Mouse (Mus musculus): Measurements from ENCODE around the gene Wdr13. TPM values are rescaled to one million over a fixed set of nuclear protein-coding genes. Genes with fewer than 3 reads are reported as not detected.

Wdr13 gene
- total and polyA plus RNA-seq, 3 experiments = 29.6 to 46.8 TPM; not detected in 1

DNA sequence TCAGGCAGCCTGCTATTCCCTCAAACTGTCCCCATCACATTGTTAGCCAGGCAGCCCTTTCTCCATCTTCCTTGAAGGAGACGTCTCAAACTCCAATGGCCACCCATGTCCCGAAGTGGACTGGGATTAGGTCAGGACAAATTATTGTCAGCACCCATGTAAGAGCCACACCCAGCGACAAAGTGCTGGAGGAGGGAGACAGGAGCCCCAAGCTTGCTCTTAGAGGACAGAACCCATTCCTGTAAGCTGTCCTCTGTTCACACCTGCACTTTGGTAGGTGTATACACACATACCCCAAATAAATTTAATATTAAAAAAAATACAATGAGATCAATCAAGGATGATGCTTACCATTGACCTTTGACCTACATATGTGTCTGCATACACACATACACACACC lies 57.6 kb downstream of the Wdr13 start:
- 0 out of 2 replicates have a peak, but pooled peaks have one; percentile 4 for TF ChIP-seq MAX (IDR thresholded peaks at IDR 0.05; ENCODE audit: low read length)
- TF ChIP-seq ZKSCAN1 (IDR thresholded peaks at IDR 0.05; ENCODE audit: low read depth, low read length) = no peak
- H3K9me3 ChIP-seq (replicated peaks; ENCODE audit: insufficient read depth, low read length) = no peaks in the 10 kb centered on the region
- peak overlapping the region; percentile 67 for H3K27ac ChIP-seq (ENCODE audit: control insufficient read depth, low read depth, low read length)

GRCm38 (mm10) chrX:8074430-8075014 lies 58.2 kb downstream of the Wdr13 start, which contains the start of gene Suv39h1:
Gene Suv39h1 (minus strand): TSS chrX:8074760.
- Histone ChIP-seq H3K4me3 (ENCODE audit: control insufficient read depth in 1 of 2, insufficient read depth in 1 of 2, low read depth in 2 of 2, low read length in 2 of 2) (peak within 1 kb of the TSS; percentile 82 to 98), H3K9me3 (replicated peaks; ENCODE audit: insufficient read depth, low read length) (no peaks in the 10 kb centered on the region), H3K79me2 (ENCODE audit: control insufficient read depth, insufficient read depth, low read length, poor library complexity) (peaks cover 39% of the 10 kb centered on the region), H3K36me3 (ENCODE audit: control insufficient read depth in 1 of 2, insufficient read depth in 2 of 2, low read length in 2 of 2) (peaks cover 12 to 41% of the 10 kb centered on the region in 2 experiments), H3K4me1 (ENCODE audit: control insufficient read depth in 1 of 2, insufficient read depth in 2 of 2, low read length in 2 of 2) (peaks cover 11 to 23% of the 10 kb centered on the region in 2 experiments), H3K27ac (ENCODE audit: control insufficient read depth, low read depth, low read length) (peak within 1 kb of the TSS; percentile 88), H3K27me3 (ENCODE audit: control insufficient read depth in 1 of 2, insufficient read depth in 2 of 2, low read length in 2 of 2) (no peaks in the 10 kb centered on the region), H3K9ac (ENCODE audit: control insufficient read depth, low read depth, low read length, poor library complexity, severe bottlenecking) (peak within 1 kb of the TSS; percentile 98)
- peak; percentile 99 for DNase-seq (ENCODE audit: low read depth, low spot score)
- no peak for TF ChIP-seq RCOR1 (IDR thresholded peaks at IDR 0.05; ENCODE audit: low read depth, low read length)
- no peak for TF ChIP-seq ZC3H11A (IDR thresholded peaks at IDR 0.05; ENCODE audit: low read depth, low read length)
- TF ChIP-seq ZKSCAN1 (IDR thresholded peaks at IDR 0.05; ENCODE audit: low read depth, low read length) = no peak
- TF ChIP-seq ZNF384 (IDR thresholded peaks at IDR 0.05; ENCODE audit: low read depth, low read length) = no peak
- peak; percentile 61; the same call in 1 of the 2 replicates for TF ChIP-seq SIN3A (IDR thresholded peaks at IDR 0.05; ENCODE audit: low read length)
- peak; percentile 55; the same call in 1 of the 2 replicates for TF ChIP-seq USF1 (IDR thresholded peaks at IDR 0.05; ENCODE audit: low read depth, low read length)
- TF ChIP-seq JUND (IDR thresholded peaks at IDR 0.05; ENCODE audit: low read depth, low read length) = no peak
- TF ChIP-seq BHLHE40 (IDR thresholded peaks at IDR 0.05; ENCODE audit: borderline replicate concordance, low read depth, low read length) = no peak
- TF ChIP-seq GATA1 (IDR thresholded peaks at IDR 0.05; ENCODE audit: low read depth, low read length) = no peak
- no peak for TF ChIP-seq GABPA (IDR thresholded peaks at IDR 0.05; ENCODE audit: low read depth, low read length)
- TF ChIP-seq TAL1 (IDR thresholded peaks at IDR 0.05; ENCODE audit: low read length) = no peak
- no peak for TF ChIP-seq EP300 (IDR thresholded peaks at IDR 0.05; ENCODE audit: low read depth in 1 of 2, low read length in 2 of 2)
- TF ChIP-seq MAFK (IDR thresholded peaks at IDR 0.05; ENCODE audit: borderline replicate concordance, low read depth, low read length) = no peak
- peak; percentile 57 to 87 for TF ChIP-seq POLR2A (IDR thresholded peaks at IDR 0.05; ENCODE audit: control insufficient read depth in 1 of 2, insufficient read depth in 1 of 2, low read depth in 1 of 2, low read length in 2 of 2, poor library complexity in 1 of 2)
- TF ChIP-seq HCFC1 (IDR thresholded peaks at IDR 0.05; ENCODE audit: low read depth, low read length) = peak; percentile 80
- peak; percentile 15 for TF ChIP-seq MAX (IDR thresholded peaks at IDR 0.05; ENCODE audit: low read length)
- peak; percentile 81 for TF ChIP-seq NELFE (IDR thresholded peaks at IDR 0.05; ENCODE audit: low read depth, low read length)
- TF ChIP-seq SMC3 (IDR thresholded peaks at IDR 0.05; ENCODE audit: low read depth, low read length) = no peak
- peak; percentile 92 for TF ChIP-seq TBP (IDR thresholded peaks at IDR 0.05; ENCODE audit: low read depth, low read length)
- no peak for TF ChIP-seq UBTF (IDR thresholded peaks at IDR 0.05; ENCODE audit: borderline replicate concordance, insufficient read depth, low read depth, low read length)
- TF ChIP-seq ZMIZ1 (IDR thresholded peaks at IDR 0.05; ENCODE audit: low read depth, low read length) = peak; percentile 95
- TF ChIP-seq MYB (IDR thresholded peaks at IDR 0.05; ENCODE audit: low read depth, low read length) = no peak
- no peak; the same call in 1 of the 2 replicates for TF ChIP-seq KAT2A (conservative IDR thresholded peaks at IDR 0.05; ENCODE audit: low read depth, low read length)
- TF ChIP-seq MXI1 (IDR thresholded peaks at IDR 0.05; ENCODE audit: low read depth, low read length) = 0 out of 2 replicates have a peak, but pooled peaks have one; percentile 60
- 0 out of 2 replicates have a peak, but pooled peaks have one; percentile 27 for TF ChIP-seq E2F4 (IDR thresholded peaks at IDR 0.05; ENCODE audit: borderline replicate concordance, low read depth, low read length)
- TF ChIP-seq POLR2AphosphoS2 (IDR thresholded peaks at IDR 0.05; ENCODE audit: low read length) = peak; percentile 92
- peak; percentile 18 for TF ChIP-seq ETS1 (IDR thresholded peaks at IDR 0.05; ENCODE audit: low read depth, low read length)
- TF ChIP-seq MEF2A (IDR thresholded peaks at IDR 0.05; ENCODE audit: extremely low read depth, insufficient replicate concordance, low read depth, low read length, poor library complexity, severe bottlenecking) = no peak
- no peak for TF ChIP-seq USF2 (IDR thresholded peaks at IDR 0.05; ENCODE audit: borderline replicate concordance in 1 of 2, insufficient read depth in 1 of 2, low read depth in 1 of 2, low read length in 2 of 2)
- no peak for TF ChIP-seq CHD1 (IDR thresholded peaks at IDR 0.05; ENCODE audit: low read depth, low read length)

More for the DNA sequence above, 57.6 kb downstream of the Wdr13 start:
- peak overlapping the region; percentile 62 to 65 for H3K4me3 ChIP-seq (ENCODE audit: control insufficient read depth in 1 of 2, insufficient read depth in 1 of 2, low read depth in 2 of 2, low read length in 2 of 2)
- H3K27me3 ChIP-seq (ENCODE audit: control insufficient read depth in 1 of 2, insufficient read depth in 2 of 2, low read length in 2 of 2) = no peaks in the 10 kb centered on the region
- DNase-seq (ENCODE audit: low read depth, low spot score) = no peak
- peak overlapping the region; percentile 73 for H3K9ac ChIP-seq (ENCODE audit: control insufficient read depth, low read depth, low read length, poor library complexity, severe bottlenecking)
- H3K36me3 ChIP-seq (ENCODE audit: control insufficient read depth in 1 of 2, insufficient read depth in 2 of 2, low read length in 2 of 2) = peaks cover 9 to 35% of the 10 kb centered on the region in 2 experiments
- H3K4me1 ChIP-seq (ENCODE audit: control insufficient read depth in 1 of 2, insufficient read depth in 2 of 2, low read length in 2 of 2) = peaks cover 9 to 22% of the 10 kb centered on the region in 2 experiments
- peaks cover 38% of the 10 kb centered on the region for H3K79me2 ChIP-seq (ENCODE audit: control insufficient read depth, insufficient read depth, low read length, poor library complexity)

Data from MEL (cell line).